Mouse (Mus musculus) testis, adult 2 months (tissue): ENCODE data around the gene P2ry14.

Experiments
- CTCF ChIP-seq: fragments of 200-500 bp; IDR thresholded peaks from 2 replicates; pipeline ENCODE4 v1.5.1; 2012; ENCODE audit warnings: low read depth, mild to moderate bottlenecking, inconsistent platforms, low read length, moderate library complexity; ENCODE audit not compliant: control insufficient read depth, insufficient read depth, insufficient replicate concordance
- POLR2A ChIP-seq: fragments of 200-500 bp; IDR thresholded peaks from 2 replicates; pipeline ENCODE4 v1.6.1; 2012; ENCODE audit warnings: low read depth, mild to moderate bottlenecking, inconsistent platforms, low read length, moderate library complexity; ENCODE audit not compliant: control insufficient read depth

DNA sequence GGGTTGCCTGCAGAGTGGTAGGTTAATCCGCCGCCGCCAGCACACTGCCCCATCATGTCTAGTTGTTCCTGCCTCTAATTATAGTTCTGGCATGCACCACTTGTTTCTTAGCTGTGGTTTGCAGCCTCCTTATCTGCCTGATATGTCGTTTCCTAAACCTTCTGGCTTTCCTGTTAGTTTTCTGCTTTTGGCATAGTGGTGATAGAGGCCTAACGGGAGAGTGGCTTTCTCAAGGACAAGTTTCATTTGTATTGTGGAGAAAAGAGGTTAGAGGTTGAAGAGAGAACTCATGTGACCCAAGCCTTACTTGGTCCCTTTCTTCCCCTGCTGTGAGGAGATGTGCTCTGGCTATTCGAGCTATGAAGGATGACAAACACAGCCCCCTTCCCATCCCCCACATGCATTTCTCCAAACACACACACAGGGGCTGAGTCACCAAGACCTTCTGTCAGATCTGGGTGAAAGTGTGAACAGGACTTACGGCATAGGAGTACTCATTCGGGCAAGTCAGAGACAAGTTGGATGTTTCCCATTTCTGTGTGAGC lies 39.4 kb downstream of the P2ry14 start:
- TF ChIP-seq POLR2A (no peak), CTCF (no peak)
